Mouse (Mus musculus): ENCODE data around the gene Cldn14.

Cldn14 gene

GRCm38 (mm10) chr16:94006706-94007665, 1.7 kb downstream of the Cldn14 start:
- DNase-seq = no peak

GRCm38 (mm10) chr16:94003478-94003877, 5.2 kb downstream of the Cldn14 start:
- DNase-seq = no peak

- no peak for DNase-seq
These were observed 7.3 kb downstream of the Cldn14 start for GRCm38 (mm10) chr16:94001366-94001765.

- no peak for DNase-seq
These were observed 9.7 kb downstream of the Cldn14 start for GRCm38 (mm10) chr16:93998895-93999294.

- peak; percentile 74 for DNase-seq
These were observed 25.1 kb downstream of the Cldn14 start for GRCm38 (mm10) chr16:93983576-93983975.

- no peak for DNase-seq
These were observed 26.3 kb downstream of the Cldn14 start for GRCm38 (mm10) chr16:93982341-93982740.

- DNase-seq = peak; percentile 66
These were observed 27.3 kb downstream of the Cldn14 start for GRCm38 (mm10) chr16:93981190-93981841.

GRCm38 (mm10) chr16:93980338-93980737, 28.3 kb downstream of the Cldn14 start:
- DNase-seq = peak; percentile 60

- no peak for DNase-seq
These were observed 29.3 kb downstream of the Cldn14 start for GRCm38 (mm10) chr16:93979316-93979715.

GRCm38 (mm10) chr16:93977587-93977986, 31.1 kb downstream of the Cldn14 start:
- peak; percentile 78 for DNase-seq

- no peak for DNase-seq
These were observed 31.7 kb downstream of the Cldn14 start for GRCm38 (mm10) chr16:93976907-93977306.

- peak; percentile 66 for DNase-seq
These were observed 33.2 kb downstream of the Cldn14 start for GRCm38 (mm10) chr16:93975430-93975829.

- DNase-seq = no peak
These were observed 34.4 kb downstream of the Cldn14 start for GRCm38 (mm10) chr16:93974278-93974677.

GRCm38 (mm10) chr16:93973554-93973953, 35.1 kb downstream of the Cldn14 start:
- no peak for DNase-seq

GRCm38 (mm10) chr16:93973123-93973522, 35.5 kb downstream of the Cldn14 start:
- no peak for DNase-seq

GRCm38 (mm10) chr16:93971046-93971445, 37.6 kb downstream of the Cldn14 start:
- DNase-seq = peak; percentile 82

- no peak for DNase-seq
These were observed 40.7 kb downstream of the Cldn14 start for GRCm38 (mm10) chr16:93967893-93968292.

- DNase-seq = no peak
These were observed 46.4 kb downstream of the Cldn14 start for GRCm38 (mm10) chr16:93962283-93962682.

GRCm38 (mm10) chr16:93961099-93961646, 47.5 kb downstream of the Cldn14 start:
- DNase-seq = no peak

- no peak for DNase-seq
These were observed 48.1 kb downstream of the Cldn14 start for GRCm38 (mm10) chr16:93960495-93960894.

- no peak for DNase-seq
These were observed 51.2 kb downstream of the Cldn14 start for GRCm38 (mm10) chr16:93957402-93957801.

- DNase-seq = no peak
These were observed 51.7 kb downstream of the Cldn14 start for GRCm38 (mm10) chr16:93956986-93957385.

GRCm38 (mm10) chr16:93947396-93947795, 61.2 kb downstream of the Cldn14 start:
- DNase-seq = no peak

- DNase-seq = no peak
These were observed 64.3 kb downstream of the Cldn14 start for GRCm38 (mm10) chr16:93944301-93944700.
